Mouse (Mus musculus) testis, postnatal 10 days (tissue): ENCODE data around the gene Kat2a.
A peak's percentile ranks its signal among the peaks of the same experiment; 100 is the strongest.

Source experiments
- DNase-seq: peaks from one replicate; pipeline ENCODE4 v3.0.0; 2021; ENCODE audit warnings: low spot score

Kat2a gene

GRCm38 (mm10) chr11:100710528-100710927, 1.7 kb downstream of the Kat2a start:
- DNase-seq = no peak

- DNase-seq = no peak
Measured at GRCm38 (mm10) chr11:100709201-100709810, 3.0 kb downstream of the Kat2a start.

- DNase-seq = no peak
Measured at GRCm38 (mm10) chr11:100705095-100705747, 7.0 kb downstream of the Kat2a start.

GRCm38 (mm10) chr11:100703851-100704531, 8.3 kb downstream of the Kat2a start, which contains the start of gene Dhx58:
Dhx58 (minus strand) TSS chr11:100704271.
- DNase-seq = no peak

- DNase-seq = no peak
Measured at GRCm38 (mm10) chr11:100703366-100703765, 8.9 kb downstream of the Kat2a start.

GRCm38 (mm10) chr11:100702906-100703305, 9.4 kb downstream of the Kat2a start:
- no peak for DNase-seq

- DNase-seq = no peak
Measured at GRCm38 (mm10) chr11:100702081-100702851, 10.0 kb downstream of the Kat2a start.

GRCm38 (mm10) chr11:100701301-100701700, 11.0 kb downstream of the Kat2a start:
- DNase-seq = peak; percentile 83

GRCm38 (mm10) chr11:100700710-100701109, 11.6 kb downstream of the Kat2a start:
- no peak for DNase-seq

- DNase-seq = no peak
Measured at GRCm38 (mm10) chr11:100697921-100698320, 14.3 kb downstream of the Kat2a start.

GRCm38 (mm10) chr11:100694926-100695325, 17.3 kb downstream of the Kat2a start:
- peak; percentile 93 for DNase-seq

GRCm38 (mm10) chr11:100693154-100693553, 19.1 kb downstream of the Kat2a start:
- no peak for DNase-seq

- no peak for DNase-seq
Measured at GRCm38 (mm10) chr11:100692164-100692616, 20.1 kb downstream of the Kat2a start, which contains the start of gene Zfp385c. Zfp385c (minus strand) TSS chr11:100692455.

GRCm38 (mm10) chr11:100690389-100690788, 21.9 kb downstream of the Kat2a start:
- no peak for DNase-seq

GRCm38 (mm10) chr11:100688443-100688842, 23.8 kb downstream of the Kat2a start:
- no peak for DNase-seq

- DNase-seq = no peak
Measured at GRCm38 (mm10) chr11:100687265-100687664, 25.0 kb downstream of the Kat2a start.

GRCm38 (mm10) chr11:100685371-100685770, 26.9 kb downstream of the Kat2a start:
- no peak for DNase-seq

GRCm38 (mm10) chr11:100684084-100684483, 28.2 kb downstream of the Kat2a start:
- DNase-seq = no peak

GRCm38 (mm10) chr11:100682526-100682925, 29.7 kb downstream of the Kat2a start:
- no peak for DNase-seq

- no peak for DNase-seq
Measured at GRCm38 (mm10) chr11:100681826-100682225, 30.4 kb downstream of the Kat2a start.

GRCm38 (mm10) chr11:100677810-100678209, 34.5 kb downstream of the Kat2a start:
- no peak for DNase-seq

- peak; percentile 72 for DNase-seq
Measured at GRCm38 (mm10) chr11:100673169-100673568, 39.1 kb downstream of the Kat2a start.
